Mouse (Mus musculus) kidney, embryonic 16.5 days (tissue): ENCODE measurements around the gene Hspb11. TPM values are rescaled to one million over a fixed set of nuclear protein-coding genes. Genes with fewer than 3 reads are reported as not detected.

Experiments
- ATAC-seq: fragments of 200-750 bp; cut with Nextera tagmentation; 2 replicates; pipeline ENCODE4 v1.8.0; 2017; ENCODE audit warnings: moderate TSS enrichment; ENCODE audit not compliant: low FRiP score, low TSS enrichment
- H3K27ac ChIP-seq: fragments of 300-500 bp; sonication (generic); 2 replicates; pipeline ENCODE4 v1.5.1; 2014; ENCODE audit warnings: low read length
- H3K27me3 ChIP-seq: fragments of 300-500 bp; sonication (generic); 2 replicates; pipeline ENCODE4 v1.6.1; 2014; ENCODE audit warnings: low read length, control low read depth, mixed read lengths; ENCODE audit not compliant: insufficient read depth
- H3K36me3 ChIP-seq: fragments of 300-500 bp; sonication (generic); 2 replicates; pipeline ENCODE4 v1.6.1; 2014; ENCODE audit warnings: low read length, control low read depth, mixed read lengths; ENCODE audit not compliant: insufficient read depth
- H3K4me1 ChIP-seq: fragments of 300-500 bp; sonication (generic); 2 replicates; pipeline ENCODE4 v1.6.1; 2014; ENCODE audit warnings: low read length, control low read depth, mixed read lengths; ENCODE audit not compliant: insufficient read depth
- H3K4me2 ChIP-seq: fragments of 300-500 bp; sonication (generic); replicated peaks from 2 replicates; pipeline ENCODE4 v1.6.1; 2014; ENCODE audit warnings: low read depth, low read length
- H3K4me3 ChIP-seq: fragments of 300-500 bp; sonication (generic); 2 replicates; pipeline ENCODE4 v1.5.1; 2014; ENCODE audit warnings: mild to moderate bottlenecking, low read length
- H3K9ac ChIP-seq: fragments of 300-500 bp; sonication (generic); replicated peaks from 2 replicates; pipeline ENCODE4 v1.6.1; 2014; ENCODE audit warnings: low read length
- H3K9me3 ChIP-seq: fragments of 300-500 bp; sonication (generic); 2 replicates; pipeline ENCODE4 v1.6.1; 2016; ENCODE audit warnings: low read length, control low read depth
- WGBS: fragments of 180-500 bp; shearing (Covaris S2); extraction: QIAGEN DNeasy Blood & Tissue Kit; methylation state at CpG from one replicate; pipeline ENCODE4 v1.1.7; 2014; 5-methylcytosine and 5-hydroxymethylcytosine counted together
- polyA plus RNA-seq: library from polyadenylated mRNA; unstranded; fragments of >200 nt; fragmentation: Nextera tagmentation; extraction: Ambion mirVana; gene quantifications from 2 replicates; pipeline ENCODE4 v1.2.1, GENCODE M21; 2015

Hspb11 gene
- polyA plus RNA-seq, 1 experiment from 2014 or later: 32.8 TPM

DNA sequence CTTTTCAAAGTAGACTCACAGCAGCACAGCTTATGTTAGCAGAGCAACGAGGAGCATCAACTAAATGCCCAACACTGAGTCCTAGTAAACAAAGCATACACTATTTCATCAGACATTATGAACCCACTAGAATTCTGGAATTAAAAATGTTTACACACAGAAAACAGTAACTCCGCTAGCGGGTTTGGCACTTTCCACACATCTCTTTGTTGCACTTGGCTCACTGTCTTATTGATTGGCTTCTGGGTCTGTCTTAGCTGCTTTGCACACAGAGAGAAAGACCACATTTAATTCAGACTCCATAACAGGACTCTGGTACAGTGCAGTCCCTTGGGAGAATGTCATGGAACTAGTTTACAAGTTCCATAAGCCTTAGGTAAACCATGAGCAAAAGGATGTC lies 5.3 kb upstream of the Hspb11 start:
- no peak for ATAC-seq
- Histone ChIP-seq H3K9ac (no peak overlapping the region), H3K27ac (no peak overlapping the region), H3K4me1 (peaks cover 58% of the 10 kb centered on the region), H3K9me3 (no peaks in the 10 kb centered on the region), H3K36me3 (no peaks in the 10 kb centered on the region), H3K27me3 (no peaks in the 10 kb centered on the region), H3K4me3 (no peak overlapping the region), H3K4me2 (no peak overlapping the region)
- 85% methylated on average over 3 of the region's 3 CpGs for WGBS

DNA sequence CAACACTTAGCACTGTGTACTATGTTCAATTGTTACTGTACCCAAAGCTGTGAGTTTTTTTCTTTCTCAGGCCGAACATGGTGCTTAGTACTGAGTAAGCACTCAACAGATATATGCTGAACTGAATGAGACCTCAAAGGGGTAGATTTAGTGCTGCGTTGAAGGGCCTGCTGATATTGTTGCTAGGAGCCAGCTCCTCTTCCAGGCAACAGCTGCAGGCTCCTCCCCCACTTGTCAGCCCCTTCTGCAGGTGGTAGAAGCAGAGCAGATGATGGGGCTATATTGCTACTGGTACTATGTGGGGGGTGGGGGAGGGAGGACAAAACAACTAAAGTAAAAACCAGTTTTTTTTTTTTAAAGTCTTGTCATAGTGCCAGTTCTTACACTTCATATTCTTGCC lies 3.9 kb upstream of the Hspb11 start:
- Histone ChIP-seq H3K4me2 (no peak overlapping the region), H3K4me3 (no peak overlapping the region), H3K27ac (no peak overlapping the region), H3K9me3 (no peaks in the 10 kb centered on the region), H3K27me3 (no peaks in the 10 kb centered on the region), H3K4me1 (peaks cover 51% of the 10 kb centered on the region), H3K36me3 (no peaks in the 10 kb centered on the region), H3K9ac (no peak overlapping the region)
- WGBS: 49% methylated on average over 2 of the region's 2 CpGs
- ATAC-seq: no peak

DNA sequence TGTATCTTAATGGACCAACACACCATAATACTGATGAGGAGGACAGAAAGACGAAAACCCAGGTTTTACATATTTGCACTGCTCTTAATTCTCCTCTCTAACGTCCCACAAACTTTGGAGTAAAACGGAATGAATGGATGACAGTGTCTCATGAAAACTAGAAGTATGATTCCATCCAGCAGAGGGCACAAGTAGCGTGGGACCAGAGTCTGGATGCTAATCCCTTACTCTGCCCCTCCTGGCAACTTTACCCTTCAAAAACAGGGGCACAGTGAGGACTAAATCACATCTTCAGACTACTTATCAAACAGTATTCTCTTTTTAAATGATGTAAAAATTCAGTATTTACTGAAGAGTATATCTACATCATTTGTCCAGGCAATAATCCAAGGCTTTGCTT lies 2.9 kb upstream of the Hspb11 start:
- no peak overlapping the region for H3K9ac ChIP-seq
- ATAC-seq: no peak
- H3K4me2 ChIP-seq: no peak overlapping the region
- H3K36me3 ChIP-seq: no peaks in the 10 kb centered on the region
- WGBS: 29% methylated on average over 4 of the region's 4 CpGs
- H3K4me3 ChIP-seq: no peak overlapping the region
- H3K27me3 ChIP-seq: no peaks in the 10 kb centered on the region
- no peak overlapping the region for H3K27ac ChIP-seq
- no peaks in the 10 kb centered on the region for H3K9me3 ChIP-seq
- peaks cover 45% of the 10 kb centered on the region for H3K4me1 ChIP-seq

DNA sequence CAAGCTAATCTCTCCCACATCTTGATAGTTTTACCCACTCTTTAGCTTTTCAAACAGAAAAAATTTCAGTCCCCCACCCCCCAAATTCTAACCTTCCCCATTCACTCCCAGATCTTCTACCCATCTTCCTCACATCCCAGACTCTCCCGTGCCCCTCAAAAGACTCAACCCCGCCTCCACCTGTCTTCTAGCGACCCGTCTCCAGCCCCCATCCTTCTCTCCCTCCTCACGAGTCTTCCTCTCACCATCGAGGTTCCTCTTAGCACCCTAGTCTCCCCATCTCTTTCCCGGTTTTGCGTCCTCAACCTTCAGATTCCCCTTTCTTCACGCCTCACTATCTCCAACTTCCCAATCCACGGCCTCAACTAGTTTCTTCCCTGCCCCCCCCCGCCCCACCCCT lies 871 bp upstream of the Hspb11 start:
- H3K4me3 ChIP-seq: peak overlapping the region; percentile 63
- peak overlapping the region; percentile 70 for H3K9ac ChIP-seq
- peak overlapping the region; percentile 70 for H3K4me2 ChIP-seq
- H3K4me1 ChIP-seq: peaks cover 28% of the 10 kb centered on the region
- no peaks in the 10 kb centered on the region for H3K27me3 ChIP-seq
- no peaks in the 10 kb centered on the region for H3K36me3 ChIP-seq
- ATAC-seq: no peak
- under 1% methylated on average over 10 of the region's 11 CpGs for WGBS
- H3K9me3 ChIP-seq: no peaks in the 10 kb centered on the region
- peak overlapping the region; percentile 81 for H3K27ac ChIP-seq

DNA sequence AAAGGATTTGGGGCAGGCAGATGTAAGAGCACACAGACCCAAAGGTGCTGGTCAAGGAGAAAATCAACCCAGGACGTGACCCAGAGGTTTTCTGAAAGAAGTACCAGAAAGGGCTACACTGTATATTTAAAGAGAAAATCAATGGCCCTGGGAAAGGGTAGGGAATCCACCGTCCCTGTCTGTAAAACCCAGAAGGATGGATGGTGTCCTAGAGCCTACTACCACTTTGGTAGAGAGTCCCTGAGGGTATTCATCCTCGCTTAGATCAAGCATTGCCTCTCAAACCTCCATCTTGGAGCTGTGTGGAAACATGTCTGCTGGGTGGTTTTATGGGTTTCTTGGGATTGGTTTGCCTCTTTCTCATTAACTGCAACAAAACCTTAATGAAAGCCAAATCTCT lies 1.0 kb downstream of the Hspb11 start:
- H3K4me1 ChIP-seq: peaks cover 24% of the 10 kb centered on the region
- no peaks in the 10 kb centered on the region for H3K9me3 ChIP-seq
- 13% methylated on average over 3 of the region's 3 CpGs for WGBS
- H3K4me3 ChIP-seq: peak overlapping the region; percentile 63
- H3K4me2 ChIP-seq: peak overlapping the region; percentile 67
- peak overlapping the region; percentile 91 for H3K9ac ChIP-seq
- H3K36me3 ChIP-seq: no peaks in the 10 kb centered on the region
- H3K27ac ChIP-seq: 0 out of 2 replicates have a peak overlapping the region, but pooled peaks have one; percentile 81
- no peaks in the 10 kb centered on the region for H3K27me3 ChIP-seq
- no peak for ATAC-seq

DNA sequence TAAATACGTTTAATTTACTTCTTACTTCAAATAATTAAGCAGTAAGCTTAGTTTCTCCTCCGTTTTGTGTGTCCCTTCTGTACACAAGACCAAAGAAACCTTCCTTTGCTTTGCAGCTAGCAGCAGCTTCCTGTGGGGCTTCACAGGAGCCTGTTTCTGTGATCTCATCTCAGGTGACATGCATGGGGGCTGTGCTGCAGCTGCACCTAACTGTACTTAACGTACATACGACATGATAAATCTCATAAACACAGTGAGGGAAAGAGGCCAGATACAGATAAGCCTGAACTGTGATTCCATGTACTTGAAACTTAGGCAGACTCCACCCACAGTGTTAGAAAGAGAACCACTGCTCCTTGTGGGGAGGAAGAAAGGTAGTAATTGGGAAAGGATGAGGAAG lies 6.6 kb downstream of the Hspb11 start:
- Histone ChIP-seq H3K27ac (no peak overlapping the region), H3K36me3 (peaks cover 9% of the 10 kb centered on the region; the same call in 1 of the 2 replicates), H3K4me3 (no peak overlapping the region), H3K27me3 (no peaks in the 10 kb centered on the region), H3K4me2 (no peak overlapping the region), H3K9me3 (peaks cover 2% of the 10 kb centered on the region; the same call in 1 of the 2 replicates), H3K9ac (no peak overlapping the region), H3K4me1 (no peaks in the 10 kb centered on the region)
- ATAC-seq: no peak
- WGBS: 49% methylated on average over 4 of the region's 4 CpGs

DNA sequence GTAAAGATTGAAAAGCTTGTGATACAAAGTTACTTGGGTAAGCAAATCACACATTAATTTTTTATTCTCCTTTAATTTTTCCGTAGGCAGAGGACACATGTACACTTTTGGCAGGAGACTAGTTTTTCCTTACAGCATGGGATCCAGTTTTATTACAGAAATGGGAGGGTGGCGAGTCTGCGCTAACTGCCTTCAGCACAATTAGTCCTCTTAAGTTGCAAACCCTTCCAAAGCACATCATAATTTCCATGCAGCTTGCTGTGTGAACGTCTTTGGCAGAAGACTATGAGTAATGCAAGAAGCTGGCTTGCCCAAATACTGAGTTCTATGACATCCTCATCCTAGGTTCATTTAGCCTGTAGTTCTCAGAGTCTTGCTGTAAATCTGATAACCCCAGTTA lies 20.3 kb downstream of the Hspb11 start:
- H3K4me2 ChIP-seq: no peak overlapping the region
- no peak for ATAC-seq
- 67% methylated on average over 4 of the region's 4 CpGs for WGBS

DNA sequence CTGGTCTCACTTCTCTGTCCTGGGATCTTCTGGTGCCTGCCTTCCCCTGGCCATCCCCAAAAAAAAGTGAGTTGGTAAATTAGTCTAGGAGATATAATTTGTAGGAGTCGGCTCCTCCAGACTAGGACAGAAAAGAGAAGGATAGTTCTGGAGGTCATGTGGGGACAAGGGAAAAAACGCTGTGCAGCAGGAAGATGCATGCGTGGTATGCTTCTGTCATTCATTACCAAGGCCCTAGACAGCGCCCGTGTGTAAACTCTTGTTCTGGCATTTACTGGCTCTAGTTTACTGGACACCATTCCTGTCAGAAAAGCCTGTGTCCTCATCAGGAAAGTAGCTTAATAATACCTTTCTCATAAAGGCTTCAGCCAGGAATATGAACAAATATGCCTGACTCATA lies 21.1 kb downstream of the Hspb11 start:
- no peak overlapping the region for H3K27ac ChIP-seq
- no peak overlapping the region for H3K9ac ChIP-seq
- no peaks in the 10 kb centered on the region for H3K36me3 ChIP-seq
- H3K4me1 ChIP-seq: peaks cover 5% of the 10 kb centered on the region; the same call in 1 of the 2 replicates
- no peaks in the 10 kb centered on the region for H3K27me3 ChIP-seq
- no peak overlapping the region for H3K4me3 ChIP-seq
- H3K9me3 ChIP-seq: no peaks in the 10 kb centered on the region
- 71% methylated on average over 5 of the region's 5 CpGs for WGBS
- ATAC-seq: no peak
- no peak overlapping the region for H3K4me2 ChIP-seq

More for the DNA sequence above, 20.3 kb downstream of the Hspb11 start:
- Histone ChIP-seq H3K9me3 (no peaks in the 10 kb centered on the region), H3K27ac (no peak overlapping the region), H3K36me3 (no peaks in the 10 kb centered on the region), H3K27me3 (no peaks in the 10 kb centered on the region), H3K4me3 (no peak overlapping the region), H3K4me1 (peaks cover 5% of the 10 kb centered on the region; the same call in 1 of the 2 replicates), H3K9ac (no peak overlapping the region)

DNA sequence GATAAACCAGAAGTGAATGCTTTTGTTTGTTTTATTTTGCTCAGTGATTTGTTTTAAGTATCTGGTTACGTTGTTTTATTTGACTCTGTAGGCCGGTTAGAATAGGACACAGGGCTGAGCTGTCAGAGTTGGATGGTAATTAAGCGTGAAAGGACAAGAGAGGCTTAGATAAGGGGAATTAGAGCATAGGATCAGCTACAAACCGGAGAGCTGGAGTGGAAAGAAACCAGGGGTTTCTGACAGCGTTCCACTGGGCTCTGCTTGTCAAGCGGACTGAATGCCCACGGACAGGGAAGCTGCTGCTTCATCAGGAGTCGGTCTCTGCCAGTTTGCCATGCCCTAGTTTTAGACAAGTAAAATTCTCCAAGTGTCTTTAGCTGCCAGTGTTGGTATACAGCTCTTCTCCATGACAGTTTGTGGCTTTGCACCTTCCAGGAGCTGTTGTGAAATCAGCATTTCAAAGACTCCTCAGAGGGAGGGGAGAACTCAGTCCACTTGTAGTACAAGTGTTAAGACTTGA lies 24.9 kb downstream of the Hspb11 start:
- 0 out of 2 replicates have a peak, but pooled peaks cover 5% of the 10 kb centered on the region for H3K36me3 ChIP-seq
- H3K4me1 ChIP-seq: peaks cover 5% of the 10 kb centered on the region; the same call in 1 of the 2 replicates
- H3K27me3 ChIP-seq: no peaks in the 10 kb centered on the region
- H3K9ac ChIP-seq: no peak overlapping the region
- no peak overlapping the region for H3K4me3 ChIP-seq
- WGBS: 27% methylated on average over 8 of the region's 8 CpGs
- no peak overlapping the region for H3K4me2 ChIP-seq
- H3K9me3 ChIP-seq: no peaks in the 10 kb centered on the region
- H3K27ac ChIP-seq: no peak overlapping the region
- no peak for ATAC-seq

DNA sequence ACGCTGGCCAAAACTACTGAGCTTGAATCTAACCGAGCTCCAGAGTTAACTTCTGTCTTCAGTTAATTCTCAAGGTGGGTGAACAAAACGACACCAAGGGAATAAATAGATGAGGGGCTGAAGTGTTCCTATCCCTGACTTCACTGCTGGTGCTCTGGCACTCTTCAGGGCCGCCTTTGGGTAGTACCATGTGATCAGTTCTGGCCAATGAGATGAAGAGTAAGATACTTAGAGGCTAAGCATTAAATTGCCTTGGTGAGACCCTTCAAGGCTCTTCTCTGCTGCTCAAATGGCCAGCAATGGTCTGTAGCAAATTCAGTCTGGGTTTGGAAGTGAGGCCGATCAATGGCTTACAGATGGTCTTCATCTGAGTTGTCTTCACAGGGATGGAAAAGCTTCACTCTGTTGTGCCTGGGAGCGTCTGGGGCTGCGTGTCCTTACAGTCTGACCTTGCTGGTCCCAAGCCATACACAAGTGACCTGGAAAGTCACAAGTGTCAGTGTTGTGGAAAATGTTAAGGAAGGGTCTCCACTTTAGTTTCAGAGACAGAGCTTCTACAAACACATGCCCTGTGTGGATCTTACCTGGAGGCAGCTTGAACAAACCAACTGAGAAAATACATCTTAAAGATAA lies 27.6 kb downstream of the Hspb11 start:
- no peak for ATAC-seq
- Histone ChIP-seq H3K27me3 (no peaks in the 10 kb centered on the region), H3K4me2 (no peak overlapping the region), H3K4me3 (no peak overlapping the region), H3K9ac (no peak overlapping the region), H3K27ac (no peak overlapping the region), H3K4me1 (peaks cover 5% of the 10 kb centered on the region; the same call in 1 of the 2 replicates), H3K9me3 (no peaks in the 10 kb centered on the region), H3K36me3 (0 out of 2 replicates have a peak, but pooled peaks cover 5% of the 10 kb centered on the region)
- 77% methylated on average over 7 of the region's 7 CpGs for WGBS
